Mouse (Mus musculus) heart, adult 2 months (tissue): Measurements from ENCODE around the gene Snx32.

Experiments
- CTCF ChIP-seq: fragments of 200-600 bp; IDR thresholded peaks from 2 replicates; pipeline ENCODE4 v1.8.1; 2022; ENCODE audit warnings: antibody characterized with exemption, mild to moderate bottlenecking, moderate library complexity
- EP300 ChIP-seq: fragments of 200-500 bp; IDR thresholded peaks from 2 replicates; pipeline ENCODE4 v1.6.1; 2011; ENCODE audit warnings: low read depth, low read length, control low read depth; ENCODE audit not compliant: insufficient read depth
- POLR2A ChIP-seq: fragments of 200-500 bp; IDR thresholded peaks from 2 replicates; pipeline ENCODE4 v1.6.1; 2011; ENCODE audit warnings: mild to moderate bottlenecking, low read depth, low read length, control low read depth; ENCODE audit not compliant: insufficient read depth

GRCm38 (mm10) chr19:5518721-5519120 lies 8.4 kb upstream of the Snx32 start:
- TF ChIP-seq CTCF (no peak), POLR2A (no peak), EP300 (no peak)
